Mouse (Mus musculus) limb, embryonic 14.5 days (tissue): ENCODE results near the gene Pde3a. TPM values are rescaled to one million over a fixed set of nuclear protein-coding genes. Genes with fewer than 3 reads are reported as not detected.
A peak's percentile ranks its signal among the peaks of the same experiment; 100 is the strongest.

Experiments used
- ATAC-seq: fragments of 200-750 bp; cut with Nextera tagmentation; 2 replicates; pipeline ENCODE4 v1.8.0; 2017; ENCODE audit warnings: low read depth, moderate number of reproducible peaks, moderate TSS enrichment; ENCODE audit not compliant: low FRiP score
- DNase-seq: peaks from one replicate; pipeline ENCODE4 v3.0.0-alpha.2; 2015; ENCODE audit warnings: low spot score
- H3K27ac ChIP-seq: fragments of 300-500 bp; sonication (generic); replicated peaks from 2 replicates; pipeline ENCODE4 v1.5.1; 2014; ENCODE audit warnings: low read depth, mild to moderate bottlenecking, low read length, moderate library complexity, mixed read lengths
- H3K27me3 ChIP-seq: fragments of 300-500 bp; sonication (generic); 2 replicates; pipeline ENCODE4 v1.6.1; 2014; ENCODE audit warnings: low read length, mixed read lengths; ENCODE audit not compliant: control insufficient read depth, insufficient read depth
- H3K36me3 ChIP-seq: fragments of 300-500 bp; sonication (generic); 2 replicates; pipeline ENCODE4 v1.6.1; 2014; ENCODE audit warnings: mild to moderate bottlenecking, low read length, moderate library complexity, mixed read lengths; ENCODE audit not compliant: control insufficient read depth, insufficient read depth
- H3K4me1 ChIP-seq: fragments of 300-500 bp; sonication (generic); 2 replicates; pipeline ENCODE4 v1.6.1; 2014; ENCODE audit warnings: antibody characterized with exemption, low read length, mixed read lengths; ENCODE audit not compliant: control insufficient read depth, insufficient read depth
- H3K4me2 ChIP-seq: fragments of 300-500 bp; sonication (generic); replicated peaks from 2 replicates; pipeline ENCODE4 v1.6.1; 2014; ENCODE audit warnings: low read depth, mild to moderate bottlenecking, low read length, moderate library complexity; ENCODE audit not compliant: severe bottlenecking
- H3K4me3 ChIP-seq: fragments of 300-500 bp; sonication (generic); replicated peaks from 2 replicates; pipeline ENCODE4 v1.5.1; 2014; ENCODE audit warnings: low read length
- H3K9ac ChIP-seq: fragments of 300-500 bp; sonication (generic); 2 replicates; pipeline ENCODE4 v1.6.1; 2014; ENCODE audit warnings: mild to moderate bottlenecking, low read depth, low read length, moderate library complexity; ENCODE audit not compliant: severe bottlenecking
- H3K9me3 ChIP-seq: fragments of 300-500 bp; sonication (generic); 2 replicates; pipeline ENCODE4 v1.6.1; 2016; ENCODE audit warnings: low read length; ENCODE audit not compliant: control insufficient read depth
- POLR2A ChIP-seq: fragments of 200-500 bp; IDR thresholded peaks from 2 replicates; pipeline ENCODE4 v1.8.0; 2012; ENCODE audit warnings: inconsistent platforms, mild to moderate bottlenecking, moderate library complexity, borderline replicate concordance; ENCODE audit not compliant: insufficient read depth, insufficient read length; ENCODE audit errors: extremely low read depth
- WGBS: fragments of 180-500 bp; shearing (Covaris S2); extraction: QIAGEN DNeasy Blood & Tissue Kit; methylation state at CpG from one replicate; pipeline ENCODE4 v1.1.7; 2014; 5-methylcytosine and 5-hydroxymethylcytosine counted together
- polyA plus RNA-seq, 2 experiments: library from polyadenylated mRNA; depleted of rRNA in 1 of 2; stranded (reverse) in 1 of 2; unstranded in 1 of 2; fragments of >200 nt; fragmentation: Nextera tagmentation in 1 of 2; extraction: Ambion mirVana in 1 of 2; gene quantifications; 2 replicates each; pipeline versions ENCODE4 v1.2.1 to v1.2.3; 2012 to 2014

The Pde3a gene
- polyA plus RNA-seq, 2 experiments, result 4.6 to 5.2 TPM

DNA sequence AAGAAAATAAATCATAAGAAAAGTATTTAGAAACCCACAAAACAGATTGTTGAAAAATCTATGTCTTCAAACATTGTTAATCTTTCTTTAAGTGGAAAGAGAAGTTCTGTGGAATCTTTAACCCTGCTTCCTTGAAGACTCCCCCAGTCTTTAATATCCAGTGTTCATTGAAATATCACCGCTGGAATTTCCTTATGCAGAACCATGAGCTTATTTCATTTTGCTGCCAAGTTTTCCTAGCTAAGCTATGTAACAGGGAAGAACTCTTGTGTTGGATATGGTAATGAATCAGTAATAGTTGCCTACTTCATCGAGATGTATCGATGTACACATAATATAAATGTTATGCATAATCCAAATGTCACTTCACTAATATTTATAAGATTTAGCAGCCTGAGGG is 146.9 kb downstream of the Pde3a start:
- Histone ChIP-seq H3K36me3 (no peaks in the 10 kb centered on the region), H3K27ac (0 out of 2 replicates have a peak overlapping the region, but pooled peaks have one; percentile 16), H3K4me1 (peaks cover 13% of the 10 kb centered on the region; the same call in 1 of the 2 replicates), H3K9ac (no peak overlapping the region), H3K9me3 (no peaks in the 10 kb centered on the region), H3K4me2 (no peak overlapping the region), H3K27me3 (no peaks in the 10 kb centered on the region), H3K4me3 (no peak overlapping the region)
- ATAC-seq, result no peak
- peak; percentile 62 for DNase-seq
- WGBS, result 74% methylated on average over 3 of the region's 3 CpGs
- no peak for TF ChIP-seq POLR2A

DNA sequence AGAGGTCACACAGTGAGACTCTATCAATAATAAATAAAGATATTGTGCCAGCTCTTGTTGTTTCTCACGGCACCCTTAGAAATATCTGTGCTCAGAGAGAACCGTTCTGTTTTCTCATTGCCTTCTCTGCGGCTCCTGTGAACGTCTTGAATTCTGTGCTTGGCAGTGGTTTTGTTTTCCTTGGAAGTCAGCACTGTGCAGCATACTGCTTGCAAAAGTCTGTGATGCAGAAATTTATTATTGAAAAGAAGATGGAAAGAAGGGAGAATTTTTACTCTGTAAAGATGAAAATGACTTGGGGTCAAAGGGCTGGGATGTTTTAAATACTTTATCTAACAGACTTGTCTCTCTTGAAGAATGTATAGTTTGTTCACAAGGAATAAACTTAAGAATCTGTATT is 150.3 kb downstream of the Pde3a start:
- Histone ChIP-seq H3K9ac (no peak overlapping the region), H3K9me3 (no peaks in the 10 kb centered on the region), H3K27me3 (no peaks in the 10 kb centered on the region), H3K4me2 (no peak overlapping the region), H3K4me1 (peaks cover 13% of the 10 kb centered on the region; the same call in 1 of the 2 replicates), H3K4me3 (no peak overlapping the region), H3K27ac (peak overlapping the region; percentile 38; the same call in 1 of the 2 replicates), H3K36me3 (no peaks in the 10 kb centered on the region)
- no peak; the same call in 1 of the 2 replicates for ATAC-seq
- peak; percentile 34 for DNase-seq
- TF ChIP-seq POLR2A, result no peak
- 48% methylated on average over 4 of the region's 4 CpGs for WGBS

DNA sequence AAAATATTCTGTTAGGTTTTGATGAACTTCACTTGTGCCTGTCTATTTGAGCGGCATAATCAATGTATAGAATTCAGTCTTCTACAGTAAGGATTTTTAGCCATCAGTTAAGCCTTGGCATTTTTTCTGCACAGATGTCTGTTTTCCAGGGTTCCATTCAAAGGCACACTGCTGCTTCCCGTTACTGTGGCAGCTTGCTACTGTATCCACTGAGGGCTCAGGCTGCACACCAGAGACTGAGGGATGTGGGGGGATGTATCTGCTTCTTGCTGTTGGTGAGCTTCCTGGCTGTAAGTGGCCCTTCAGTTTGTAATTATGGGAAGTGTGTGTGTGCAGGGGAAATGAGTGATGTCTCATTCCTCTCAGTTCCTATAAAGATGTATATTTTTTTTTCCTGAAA is 154.9 kb downstream of the Pde3a start:
- Histone ChIP-seq H3K27me3 (no peaks in the 10 kb centered on the region), H3K4me1 (peaks cover 8% of the 10 kb centered on the region; the same call in 1 of the 2 replicates), H3K36me3 (no peaks in the 10 kb centered on the region), H3K4me2 (no peak overlapping the region), H3K4me3 (no peak overlapping the region), H3K27ac (no peak overlapping the region), H3K9ac (no peak overlapping the region), H3K9me3 (no peaks in the 10 kb centered on the region)
- ATAC-seq (no peak), DNase-seq (no peak)
- WGBS, result 51% methylated on average over 2 of the region's 2 CpGs
- TF ChIP-seq POLR2A, result no peak

DNA sequence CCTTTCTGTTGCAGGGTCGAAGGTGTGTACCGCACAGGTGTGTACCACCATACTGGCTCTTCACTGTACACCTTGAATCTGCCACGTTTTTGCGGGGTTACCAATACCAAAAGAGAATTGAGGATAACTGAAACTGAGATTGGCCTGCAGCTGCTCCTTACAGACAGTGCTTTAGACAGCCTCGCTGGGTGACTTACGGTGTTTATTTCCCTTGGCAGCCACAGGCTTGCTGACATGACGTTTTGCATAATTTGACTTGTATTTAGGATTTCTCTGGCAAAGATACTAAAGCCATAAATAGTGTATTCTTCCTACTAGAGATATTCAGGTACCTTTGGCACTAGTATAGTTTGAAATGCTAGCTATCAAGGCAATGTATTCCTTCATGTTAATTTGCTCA is 155.6 kb downstream of the Pde3a start:
- Histone ChIP-seq H3K9ac (no peak overlapping the region), H3K4me3 (no peak overlapping the region), H3K36me3 (no peaks in the 10 kb centered on the region), H3K27ac (no peak overlapping the region), H3K27me3 (no peaks in the 10 kb centered on the region), H3K4me2 (no peak overlapping the region), H3K4me1 (peaks cover 6% of the 10 kb centered on the region; the same call in 1 of the 2 replicates), H3K9me3 (no peaks in the 10 kb centered on the region)
- DNase-seq (peak; percentile 9), ATAC-seq (no peak)
- TF ChIP-seq POLR2A, result no peak
- WGBS, result 69% methylated on average over 7 of the region's 7 CpGs

DNA sequence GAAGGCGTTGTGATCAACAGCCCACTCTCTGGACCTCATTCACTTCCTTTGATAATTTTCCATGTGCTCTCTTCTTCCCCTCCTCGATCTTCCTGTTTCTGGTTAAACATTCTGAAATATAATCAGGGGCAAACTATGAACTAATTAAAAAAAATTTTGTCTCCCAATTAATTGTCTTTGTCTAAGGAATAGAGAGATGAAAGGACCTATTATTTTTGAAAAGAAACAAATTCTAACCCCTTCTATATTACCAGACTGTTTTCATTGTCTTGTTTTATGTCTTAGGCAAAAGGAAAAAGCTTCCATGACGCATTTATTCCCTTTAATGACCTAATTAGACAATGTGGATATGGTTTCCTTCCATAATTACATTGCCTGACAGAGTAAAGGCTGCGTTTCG is 156.4 kb downstream of the Pde3a start:
- 27% methylated on average over 5 of the region's 5 CpGs for WGBS
- Histone ChIP-seq H3K27me3 (no peaks in the 10 kb centered on the region), H3K4me2 (no peak overlapping the region), H3K4me1 (0 out of 2 replicates have a peak, but pooled peaks cover 3% of the 10 kb centered on the region), H3K9me3 (no peaks in the 10 kb centered on the region), H3K36me3 (no peaks in the 10 kb centered on the region), H3K4me3 (no peak overlapping the region), H3K27ac (no peak overlapping the region), H3K9ac (no peak overlapping the region)
- no peak for TF ChIP-seq POLR2A
- ATAC-seq (no peak), DNase-seq (no peak)

DNA sequence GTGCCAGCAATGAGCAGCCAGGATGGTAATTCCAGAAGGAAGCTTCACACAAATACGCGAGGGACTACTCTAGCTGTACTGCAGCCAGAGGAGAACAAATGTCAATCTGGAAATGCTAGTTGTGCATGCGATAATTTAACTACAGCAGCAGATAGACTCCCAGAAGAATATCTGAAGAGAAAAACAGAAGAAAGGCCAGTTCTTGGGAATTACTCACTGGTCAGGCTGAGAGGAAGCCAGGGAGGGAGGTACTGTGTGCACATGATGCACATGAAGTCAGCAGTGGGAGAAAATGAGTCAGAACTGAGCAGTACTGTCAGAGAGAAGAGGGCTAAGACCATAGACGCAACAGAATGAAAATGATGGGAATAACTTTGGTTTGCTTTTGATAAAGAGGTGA is 159.7 kb downstream of the Pde3a start:
- DNase-seq (no peak), ATAC-seq (no peak)
- H3K27ac ChIP-seq, result no peak overlapping the region
- no peak for TF ChIP-seq POLR2A
- H3K36me3 ChIP-seq, result no peaks in the 10 kb centered on the region
- no peak overlapping the region for H3K9ac ChIP-seq
- no peak overlapping the region for H3K4me3 ChIP-seq
- H3K9me3 ChIP-seq, result no peaks in the 10 kb centered on the region
- WGBS, result 87% methylated on average over 4 of the region's 4 CpGs
- 0 out of 2 replicates have a peak, but pooled peaks cover 3% of the 10 kb centered on the region for H3K4me1 ChIP-seq
- H3K27me3 ChIP-seq, result no peaks in the 10 kb centered on the region
- H3K4me2 ChIP-seq, result no peak overlapping the region
